ENCODE assay signal across 7 mouse cellular contexts in genomic region chr17:56009962-56010240, GRCm38 (mm10). TPM values are rescaled to one million over a fixed set of nuclear protein-coding genes. Genes with fewer than 3 reads are reported as not detected.
DNase-seq lines count a peak whose midpoint lies in the region; ATAC-seq and TF ChIP-seq lines count a peak whose summit lies in the region.

No protein-coding gene starts in this region.

- ATAC-seq in limb, embryonic 12.5 days (ENCODE audit: insufficient number of reproducible peaks, insufficient read depth, low FRiP score, low TSS enrichment, low read depth) = no peak

- peak overlapping the region; percentile 80; the same call in 1 of the 2 replicates for H3K4me3 ChIP-seq in liver, adult 2 months (ENCODE audit: insufficient read depth, low read depth, low read length)
- peak overlapping the region; percentile 85 for H3K4me3 ChIP-seq in forebrain, embryonic 10.5 days
- H3K4me3 ChIP-seq in limb, embryonic 12.5 days (replicated peaks) = peak overlapping the region; percentile 83
- H3K4me3 ChIP-seq in small intestine, adult 2 months (ENCODE audit: low read depth, low read length) = peak overlapping the region; percentile 86

- H3K79me2 ChIP-seq in liver, adult 2 months (ENCODE audit: control insufficient read depth, insufficient read depth, low read length) = no peaks in the 10 kb centered on the region; the same call in 1 of the 2 replicates

- WGBS in liver, adult 2 months = 65% methylated on average over 2 of the region's 2 CpGs
- WGBS in forebrain, embryonic 10.5 days = 63% methylated on average over 2 of the region's 2 CpGs
- WGBS in limb, embryonic 12.5 days = 26% methylated on average over 2 of the region's 2 CpGs
- 59% methylated on average over 2 of the region's 2 CpGs for WGBS in small intestine, adult 2 months

- TF ChIP-seq CTCF in liver, adult 2 months (IDR thresholded peaks at IDR 0.05; ENCODE audit: low read depth, low read length) = no peak
- no peak for TF ChIP-seq CTCF in small intestine, adult 2 months (IDR thresholded peaks at IDR 0.05; ENCODE audit: extremely low read depth, insufficient read length, insufficient replicate concordance, low read depth, low read length)

- H3K9ac ChIP-seq in liver, adult 2 months (ENCODE audit: low read depth, low read length) = peak overlapping the region; percentile 27
- H3K9ac ChIP-seq in limb, embryonic 12.5 days (replicated peaks) = peak overlapping the region; percentile 81

- no peak for DNase-seq in liver, adult 2 months (ENCODE audit: extremely low read depth, low read depth, low spot score)
- no peak for DNase-seq in liver
- DNase-seq in forebrain, embryonic 10.5 days (ENCODE audit: extremely low spot score, low spot score) = no peak
- DNase-seq in adrenal gland, postnatal 25 days = no peak
- DNase-seq in spleen, postnatal 14 days (ENCODE audit: low spot score in 2 of 2) = no peak

- H3K4me1 ChIP-seq in liver, adult 2 months (ENCODE audit: control insufficient read depth, insufficient read depth, low read length) = peaks cover 20% of the 10 kb centered on the region
- H3K4me1 ChIP-seq in forebrain, embryonic 10.5 days = peaks cover 48% of the 10 kb centered on the region
- H3K4me1 ChIP-seq in limb, embryonic 12.5 days (replicated peaks) = peaks cover 28% of the 10 kb centered on the region
- peaks cover 9% of the 10 kb centered on the region for H3K4me1 ChIP-seq in small intestine, adult 2 months (ENCODE audit: control insufficient read depth, insufficient read depth, insufficient read length, low read length)

- peak overlapping the region; percentile 90 for H3K4me2 ChIP-seq in limb, embryonic 12.5 days

- H3K9me3 ChIP-seq in forebrain, embryonic 10.5 days = no peaks in the 10 kb centered on the region
- no peaks in the 10 kb centered on the region for H3K9me3 ChIP-seq in limb, embryonic 12.5 days

- TF ChIP-seq POLR2A in liver, adult 2 months (IDR thresholded peaks at IDR 0.05; ENCODE audit: extremely low read depth, insufficient read depth, low read length) = no peak
- no peak for TF ChIP-seq POLR2A in small intestine, adult 2 months (IDR thresholded peaks at IDR 0.05; ENCODE audit: low read depth, low read length)

- H3K36me3 ChIP-seq in liver, adult 2 months (ENCODE audit: control insufficient read depth, insufficient read depth, low read length) = no peaks in the 10 kb centered on the region; the same call in 1 of the 2 replicates
- H3K36me3 ChIP-seq in forebrain, embryonic 10.5 days (replicated peaks) = peaks cover 48% of the 10 kb centered on the region
- peaks cover 42% of the 10 kb centered on the region for H3K36me3 ChIP-seq in limb, embryonic 12.5 days
- peaks cover 17% of the 10 kb centered on the region for H3K36me3 ChIP-seq in small intestine, adult 2 months (ENCODE audit: control insufficient read depth, insufficient read depth, low read length)

- H3K27ac ChIP-seq in liver, adult 2 months (replicated peaks; ENCODE audit: insufficient read depth, low read depth, low read length) = 0 out of 2 replicates have a peak overlapping the region, but pooled peaks have one; percentile 20
- H3K27ac ChIP-seq in forebrain, embryonic 10.5 days = peak overlapping the region; percentile 97
- H3K27ac ChIP-seq in limb, embryonic 12.5 days = peak overlapping the region; percentile 95
- H3K27ac ChIP-seq in small intestine, adult 2 months (ENCODE audit: insufficient read depth, low read depth, low read length) = peak overlapping the region; percentile 92; the same call in 1 of the 2 replicates

- no peaks in the 10 kb centered on the region for H3K27me3 ChIP-seq in liver, adult 2 months (ENCODE audit: control insufficient read depth, insufficient read depth, low read length)
- peaks cover 7% of the 10 kb centered on the region for H3K27me3 ChIP-seq in forebrain, embryonic 10.5 days (ENCODE audit: poor library complexity, severe bottlenecking)
- H3K27me3 ChIP-seq in limb, embryonic 12.5 days = no peaks in the 10 kb centered on the region
- no peaks in the 10 kb centered on the region for H3K27me3 ChIP-seq in small intestine, adult 2 months (ENCODE audit: control insufficient read depth, insufficient read depth, low read length)

RNA-seq across cellular contexts. Expression of gene Mpnd, which starts 4.4 kb away (rescaled TPM):
- 86.2 and 93.2 TPM in 2 replicates for total RNA-seq in liver, adult 2 months (2014; rRNA removed)
- polyA plus RNA-seq in liver, adult 2 months (2012; rRNA removed) = 142 and 175 TPM in 2 replicates
- 105 and 114 TPM in 2 replicates for polyA plus RNA-seq in forebrain, embryonic 10.5 days (2016; fragmentation: Nextera tagmentation; extraction: Ambion mirVana)
- polyA plus RNA-seq in limb, embryonic 12.5 days (2016; fragmentation: Nextera tagmentation; extraction: Ambion mirVana) = 165 and 169 TPM in 2 replicates
- polyA plus RNA-seq in small intestine, adult 2 months (2012; rRNA removed) = 129 and 424 TPM in 2 replicates
- total RNA-seq in adrenal gland, postnatal 25 days (2021) = 119 and 129 TPM in 2 replicates

RNA-seq across cellular contexts. Expression of gene Stap2, which starts 4.5 kb away (rescaled TPM):
- 30.9 and 35.3 TPM in 2 replicates for total RNA-seq in liver, adult 2 months (2014; rRNA removed)
- polyA plus RNA-seq in liver, adult 2 months (2012; rRNA removed) = 38.8 and 44.8 TPM in 2 replicates
- polyA plus RNA-seq in forebrain, embryonic 10.5 days (2016; fragmentation: Nextera tagmentation; extraction: Ambion mirVana) = 5.6 and 7.4 TPM in 2 replicates
- polyA plus RNA-seq in limb, embryonic 12.5 days (2016; fragmentation: Nextera tagmentation; extraction: Ambion mirVana) = 7.2 and 9.2 TPM in 2 replicates
- 87.8 and 224 TPM in 2 replicates for polyA plus RNA-seq in small intestine, adult 2 months (2012; rRNA removed)
- 7.7 and 8.3 TPM in 2 replicates for total RNA-seq in adrenal gland, postnatal 25 days (2021)

RNA-seq across cellular contexts. Expression of gene Fsd1, which starts 23.6 kb away (rescaled TPM):
- total RNA-seq in liver, adult 2 months (2014; rRNA removed) = not detected in 2 replicates
- polyA plus RNA-seq in liver, adult 2 months (2012; rRNA removed) = not detected in 2 replicates
- 74.4 and 80.9 TPM in 2 replicates for polyA plus RNA-seq in forebrain, embryonic 10.5 days (2016; fragmentation: Nextera tagmentation; extraction: Ambion mirVana)
- polyA plus RNA-seq in limb, embryonic 12.5 days (2016; fragmentation: Nextera tagmentation; extraction: Ambion mirVana) = 42.4 and 43.2 TPM in 2 replicates
- polyA plus RNA-seq in small intestine, adult 2 months (2012; rRNA removed) = 0.83 and 3.2 TPM in 2 replicates
- 1.5 and 2.2 TPM in 2 replicates for total RNA-seq in adrenal gland, postnatal 25 days (2021)

RNA-seq across cellular contexts. Expression of gene Sh3gl1, which starts 26.5 kb away (rescaled TPM):
- total RNA-seq in liver, adult 2 months (2014; rRNA removed) = 8.8 and 10.5 TPM in 2 replicates
- 33.5 and 40.0 TPM in 2 replicates for polyA plus RNA-seq in liver, adult 2 months (2012; rRNA removed)
- polyA plus RNA-seq in forebrain, embryonic 10.5 days (2016; fragmentation: Nextera tagmentation; extraction: Ambion mirVana) = 152 and 157 TPM in 2 replicates
- polyA plus RNA-seq in limb, embryonic 12.5 days (2016; fragmentation: Nextera tagmentation; extraction: Ambion mirVana) = 171 and 175 TPM in 2 replicates
- polyA plus RNA-seq in small intestine, adult 2 months (2012; rRNA removed) = 41.8 and 78.2 TPM in 2 replicates
- 51.5 and 57.1 TPM in 2 replicates for total RNA-seq in adrenal gland, postnatal 25 days (2021)

RNA-seq across cellular contexts. Expression of gene Chaf1a, which starts 30.3 kb away (rescaled TPM):
- total RNA-seq in liver, adult 2 months (2014; rRNA removed) = 0.37 and 0.81 TPM in 2 replicates
- polyA plus RNA-seq in liver, adult 2 months (2012; rRNA removed) = 0.26 and 0.31 TPM in 2 replicates
- 53.9 and 54.7 TPM in 2 replicates for polyA plus RNA-seq in forebrain, embryonic 10.5 days (2016; fragmentation: Nextera tagmentation; extraction: Ambion mirVana)
- 48.8 and 51.2 TPM in 2 replicates for polyA plus RNA-seq in limb, embryonic 12.5 days (2016; fragmentation: Nextera tagmentation; extraction: Ambion mirVana)
- 1.9 and 4.1 TPM in 2 replicates for polyA plus RNA-seq in small intestine, adult 2 months (2012; rRNA removed)
- 8.2 and 9.8 TPM in 2 replicates for total RNA-seq in adrenal gland, postnatal 25 days (2021)

Comparison
In these comparisons a context has a peak if more than half of its experiments do, and no peak if none do; other contexts are left out.
1. H3K27ac ChIP-seq: peak in every context shown above with its lines; median percentile 97 in forebrain, embryonic 10.5 days; 95 in limb, embryonic 12.5 days; 92 in small intestine, adult 2 months; 20 in liver, adult 2 months.
2. RNA of gene Fsd1, which starts 23.6 kb away (polyA plus RNA-seq): 74.4 to 80.9 TPM in forebrain, embryonic 10.5 days and 42.4 to 43.2 TPM in limb, embryonic 12.5 days; 0.83 to 3.2 TPM in small intestine, adult 2 months and not detected in liver, adult 2 months; every median in the first group is over 10 times any median in the second.
3. Peak in every context shown above with its lines, with median percentiles within 50 percentile points of each other: H3K4me3 ChIP-seq.